In genomic region chr19:57202554-57202953, GRCm38 (mm10) we compare ENCODE assay signal across 11 mouse cellular contexts.
"Had no signal": no experiment of that assay in that cellular context is flagged by ENCODE, and none has a peak within 500 bp of the region (broad histone marks: within the 10 kb centered on the region; RNA-seq: fewer than 3 reads in every experiment).

No protein-coding gene starts in this region.

- H3K4me3 ChIP-seq: layer of hippocampus, adult 2 months; limb, embryonic 13.5 days; liver, embryonic 15.5 days; midbrain, embryonic 15.5 days; neural tube, embryonic 12.5 days had no signal

- H3K27me3 ChIP-seq: midbrain, embryonic 15.5 days; neural tube, embryonic 12.5 days had no signal

- H3K9ac ChIP-seq: limb, embryonic 13.5 days; liver, embryonic 15.5 days; lung, embryonic 14.5 days; midbrain, embryonic 15.5 days; neural tube, embryonic 12.5 days had no signal

- H3K27ac ChIP-seq: layer of hippocampus, adult 2 months; limb, embryonic 13.5 days; liver, embryonic 15.5 days; midbrain, embryonic 15.5 days; neural tube, embryonic 12.5 days; stomach, postnatal 0 days had no signal

- H3K36me3 ChIP-seq: limb, embryonic 13.5 days; liver, embryonic 15.5 days; midbrain, embryonic 15.5 days; neural tube, embryonic 12.5 days had no signal

- DNase-seq: left cerebral cortex, postnatal 4 days; lung, embryonic 14.5 days; lung, postnatal 10 days; lung, postnatal 4 days; thymus, postnatal 4 days had no signal
